ENCODE assay signal across 7 mouse cellular contexts in the genomic region with DNA sequence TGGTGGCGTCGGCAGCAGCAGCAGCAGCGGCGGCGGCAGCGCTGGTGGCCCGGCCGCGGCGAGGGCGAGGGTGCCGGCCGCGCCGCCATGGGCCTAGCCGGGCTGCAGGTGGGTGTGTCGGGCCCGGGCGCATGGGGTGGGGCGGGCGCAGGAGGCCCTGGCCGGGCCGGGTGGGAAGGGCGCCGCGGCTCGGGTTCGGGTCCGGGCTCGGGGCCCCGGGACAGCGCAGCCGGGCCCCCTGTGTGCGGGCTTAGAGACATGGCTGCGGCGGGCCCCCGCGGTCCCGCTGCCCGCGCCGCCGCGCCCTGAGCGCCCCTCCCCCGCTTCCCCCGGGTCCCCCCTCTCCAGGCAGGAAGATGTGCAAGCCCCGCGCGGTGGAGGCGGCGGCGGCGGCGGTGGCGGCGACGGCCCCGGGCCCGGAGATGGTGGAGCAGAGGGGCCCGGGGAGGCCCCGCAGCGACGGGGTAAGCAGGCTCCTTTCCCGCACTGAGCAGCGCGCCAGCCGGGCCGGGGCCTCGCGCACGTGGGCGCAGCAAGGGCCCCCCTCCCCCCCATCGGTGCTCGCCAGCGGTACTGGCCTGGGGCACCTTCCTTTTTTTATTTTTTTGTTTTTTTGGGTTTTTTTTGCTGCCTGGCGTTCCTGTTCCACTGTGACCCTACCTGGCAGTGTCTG. TPM values are rescaled to one million over a fixed set of nuclear protein-coding genes. Genes with fewer than 3 reads are reported as not detected.
DNase-seq lines count a peak whose midpoint lies in the region; ATAC-seq and TF ChIP-seq lines count a peak whose summit lies in the region.

No protein-coding gene starts in this region.

- 2% methylated on average over 35 of the region's 77 CpGs for WGBS in forebrain, embryonic 11.5 days
- 3% methylated on average over 15 of the region's 77 CpGs for WGBS in hindbrain, embryonic 15.5 days
- 2% methylated on average over 31 of the region's 77 CpGs for WGBS in liver, embryonic 12.5 days (ENCODE audit: insufficient replicate concordance)
- under 1% methylated on average over 58 of the region's 77 CpGs for WGBS in neural tube, embryonic 12.5 days

- 0 out of 2 replicates have a peak, but pooled peaks cover 2% of the 10 kb centered on the region for H3K9me3 ChIP-seq in G1E (replicated peaks)
- H3K9me3 ChIP-seq in forebrain, embryonic 11.5 days (ENCODE audit: control insufficient read depth, low read length): no peaks in the 10 kb centered on the region
- no peaks in the 10 kb centered on the region for H3K9me3 ChIP-seq in hindbrain, embryonic 15.5 days
- no peaks in the 10 kb centered on the region for H3K9me3 ChIP-seq in liver, embryonic 12.5 days (replicated peaks)
- no peaks in the 10 kb centered on the region for H3K9me3 ChIP-seq in neural tube, embryonic 12.5 days

- peak overlapping the region; percentile 79 for H3K4me3 ChIP-seq in G1E (ENCODE audit: low read depth, low read length)
- peak overlapping the region; percentile 96 for H3K4me3 ChIP-seq in forebrain, embryonic 11.5 days (ENCODE audit: low read depth, low read length)
- H3K4me3 ChIP-seq in hindbrain, embryonic 15.5 days: peak overlapping the region; percentile 92
- H3K4me3 ChIP-seq in liver, embryonic 12.5 days: peak overlapping the region; percentile 86
- peak overlapping the region; percentile 97 for H3K4me3 ChIP-seq in neural tube, embryonic 12.5 days

- peak; percentile 46 for DNase-seq in G1E (ENCODE audit: low spot score)
- peak; percentile 68 for DNase-seq in adrenal gland, postnatal 10 days
- peak; percentile 81 for DNase-seq in forebrain, embryonic 11.5 days (ENCODE audit: low spot score)
- peak; percentile 79 for DNase-seq in thymus, postnatal 4 days

- peak overlapping the region; percentile 93 for H3K4me2 ChIP-seq in forebrain, embryonic 11.5 days (ENCODE audit: low read depth, low read length, severe bottlenecking)
- peak overlapping the region; percentile 88 for H3K4me2 ChIP-seq in hindbrain, embryonic 15.5 days
- H3K4me2 ChIP-seq in liver, embryonic 12.5 days: peak overlapping the region; percentile 94
- peak overlapping the region; percentile 91 for H3K4me2 ChIP-seq in neural tube, embryonic 12.5 days (replicated peaks)

- TF ChIP-seq CTCF in G1E (IDR thresholded peaks at IDR 0.05; ENCODE audit: low read depth, low read length): no peak

- peaks cover 62% of the 10 kb centered on the region for H3K36me3 ChIP-seq in G1E (replicated peaks)
- H3K36me3 ChIP-seq in forebrain, embryonic 11.5 days (ENCODE audit: control insufficient read depth, insufficient read depth, low read length): peaks cover 5% of the 10 kb centered on the region; the same call in 1 of the 2 replicates
- peaks cover 33% of the 10 kb centered on the region for H3K36me3 ChIP-seq in hindbrain, embryonic 15.5 days
- peaks cover 61% of the 10 kb centered on the region for H3K36me3 ChIP-seq in liver, embryonic 12.5 days
- H3K36me3 ChIP-seq in neural tube, embryonic 12.5 days: peaks cover 35% of the 10 kb centered on the region

- no peaks in the 10 kb centered on the region for H3K27me3 ChIP-seq in G1E (ENCODE audit: insufficient read depth, low read length)
- H3K27me3 ChIP-seq in forebrain, embryonic 11.5 days (ENCODE audit: control insufficient read depth, insufficient read depth, low read length): no peaks in the 10 kb centered on the region
- no peaks in the 10 kb centered on the region for H3K27me3 ChIP-seq in hindbrain, embryonic 15.5 days
- no peaks in the 10 kb centered on the region for H3K27me3 ChIP-seq in liver, embryonic 12.5 days (replicated peaks)
- H3K27me3 ChIP-seq in neural tube, embryonic 12.5 days (replicated peaks): no peaks in the 10 kb centered on the region

- no peak for ATAC-seq in G1E (ENCODE audit: extremely low read depth, insufficient number of reproducible peaks, low FRiP score, poor library complexity, severe bottlenecking)
- ATAC-seq in forebrain, embryonic 11.5 days (replicated peaks; ENCODE audit: low FRiP score): peak; percentile 71
- ATAC-seq in hindbrain, embryonic 15.5 days (ENCODE audit: low FRiP score, low read depth): peak; percentile 57
- ATAC-seq in liver, embryonic 12.5 days: peak; percentile 71
- ATAC-seq in neural tube, embryonic 12.5 days (ENCODE audit: low FRiP score, low read depth): peak; percentile 43

- peak overlapping the region; percentile 70 for H3K27ac ChIP-seq in forebrain, embryonic 11.5 days (ENCODE audit: low read depth, low read length)
- peak overlapping the region; percentile 81 for H3K27ac ChIP-seq in hindbrain, embryonic 15.5 days (replicated peaks)
- peak overlapping the region; percentile 93 for H3K27ac ChIP-seq in liver, embryonic 12.5 days
- peak overlapping the region; percentile 50 for H3K27ac ChIP-seq in neural tube, embryonic 12.5 days

- H3K9ac ChIP-seq in forebrain, embryonic 11.5 days (ENCODE audit: low read length): peak overlapping the region; percentile 91
- H3K9ac ChIP-seq in hindbrain, embryonic 15.5 days: peak overlapping the region; percentile 96
- H3K9ac ChIP-seq in liver, embryonic 12.5 days: peak overlapping the region; percentile 91
- peak overlapping the region; percentile 95 for H3K9ac ChIP-seq in neural tube, embryonic 12.5 days

- peaks cover 71% of the 10 kb centered on the region for H3K4me1 ChIP-seq in G1E (ENCODE audit: insufficient read depth, low read depth, low read length)
- H3K4me1 ChIP-seq in forebrain, embryonic 11.5 days (replicated peaks; ENCODE audit: control insufficient read depth, insufficient read depth, low read length): peaks cover 19% of the 10 kb centered on the region
- H3K4me1 ChIP-seq in hindbrain, embryonic 15.5 days (replicated peaks): peaks cover 37% of the 10 kb centered on the region
- H3K4me1 ChIP-seq in liver, embryonic 12.5 days: peaks cover 90% of the 10 kb centered on the region
- peaks cover 33% of the 10 kb centered on the region for H3K4me1 ChIP-seq in neural tube, embryonic 12.5 days

RNA-seq across cellular contexts. Expression of a gene that starts 6.0 kb away (rescaled TPM):
- total RNA-seq in G1E (2014; fragmentation: Nextera tagmentation): 504 and 585 TPM in 2 replicates
- total RNA-seq in G1E (2017): 85.1 and 91.8 TPM in 2 replicates
- 293 and 320 TPM in 2 replicates for polyA plus RNA-seq in G1E (2012)
- 100 to 1,000 TPM; 105 to 109 TPM for total RNA-seq in adrenal gland, postnatal 10 days (2021)
- 120 and 133 TPM in 2 replicates for polyA plus RNA-seq in forebrain, embryonic 11.5 days (2014; fragmentation: Nextera tagmentation; extraction: Ambion mirVana)
- polyA plus RNA-seq in hindbrain, embryonic 15.5 days (2015; fragmentation: Nextera tagmentation; extraction: Ambion mirVana): 42.0 and 49.3 TPM in 2 replicates
- 85.3 and 95.9 TPM in 2 replicates for polyA plus RNA-seq in liver, embryonic 12.5 days (2016; fragmentation: Nextera tagmentation; extraction: Ambion mirVana)
- 67.2 and 81.3 TPM in 2 replicates for polyA plus RNA-seq in neural tube, embryonic 12.5 days (2016; fragmentation: Nextera tagmentation; extraction: Ambion mirVana)

RNA-seq across cellular contexts. Expression of a gene that starts 20.0 kb away (rescaled TPM):
- total RNA-seq in G1E (2014; fragmentation: Nextera tagmentation) (260 and 302 TPM in 2 replicates), G1E (2017) (181 and 221 TPM in 2 replicates)
- 23.1 and 29.5 TPM in 2 replicates for polyA plus RNA-seq in G1E (2012)
- total RNA-seq in adrenal gland, postnatal 10 days (2021): 10 to 100 TPM; 71.7 to 90.6 TPM
- 87.3 and 92.8 TPM in 2 replicates for polyA plus RNA-seq in forebrain, embryonic 11.5 days (2014; fragmentation: Nextera tagmentation; extraction: Ambion mirVana)
- 84.9 and 93.0 TPM in 2 replicates for polyA plus RNA-seq in hindbrain, embryonic 15.5 days (2015; fragmentation: Nextera tagmentation; extraction: Ambion mirVana)
- polyA plus RNA-seq in liver, embryonic 12.5 days (2016; fragmentation: Nextera tagmentation; extraction: Ambion mirVana): 60.1 and 65.7 TPM in 2 replicates
- 108 and 119 TPM in 2 replicates for polyA plus RNA-seq in neural tube, embryonic 12.5 days (2016; fragmentation: Nextera tagmentation; extraction: Ambion mirVana)

RNA-seq across cellular contexts. Expression of a gene that starts 32.4 kb away (rescaled TPM):
- total RNA-seq in G1E (2014; fragmentation: Nextera tagmentation) (7.8 and 10.5 TPM in 2 replicates), G1E (2017) (17.3 and 21.4 TPM in 2 replicates)
- polyA plus RNA-seq in G1E (2012): 28.3 and 30.3 TPM in 2 replicates
- total RNA-seq in adrenal gland, postnatal 10 days (2021): 10 to 100 TPM; 20.4 to 21.0 TPM
- polyA plus RNA-seq in forebrain, embryonic 11.5 days (2014; fragmentation: Nextera tagmentation; extraction: Ambion mirVana): 20.7 and 22.1 TPM in 2 replicates
- 28.8 and 29.1 TPM in 2 replicates for polyA plus RNA-seq in hindbrain, embryonic 15.5 days (2015; fragmentation: Nextera tagmentation; extraction: Ambion mirVana)
- 9.4 and 11.5 TPM in 2 replicates for polyA plus RNA-seq in liver, embryonic 12.5 days (2016; fragmentation: Nextera tagmentation; extraction: Ambion mirVana)
- polyA plus RNA-seq in neural tube, embryonic 12.5 days (2016; fragmentation: Nextera tagmentation; extraction: Ambion mirVana): 18.4 and 18.9 TPM in 2 replicates

RNA-seq across cellular contexts. Expression of a gene that starts 37.2 kb away (rescaled TPM):
- total RNA-seq in G1E (2014; fragmentation: Nextera tagmentation) (8.1 and 10.2 TPM in 2 replicates), G1E (2017) (9.8 and 10.1 TPM in 2 replicates)
- 24.4 and 26.6 TPM in 2 replicates for polyA plus RNA-seq in G1E (2012)
- total RNA-seq in adrenal gland, postnatal 10 days (2021): 10 to 100 TPM; 16.1 to 18.7 TPM
- 14.3 and 17.3 TPM in 2 replicates for polyA plus RNA-seq in forebrain, embryonic 11.5 days (2014; fragmentation: Nextera tagmentation; extraction: Ambion mirVana)
- 20.3 and 22.1 TPM in 2 replicates for polyA plus RNA-seq in hindbrain, embryonic 15.5 days (2015; fragmentation: Nextera tagmentation; extraction: Ambion mirVana)
- polyA plus RNA-seq in liver, embryonic 12.5 days (2016; fragmentation: Nextera tagmentation; extraction: Ambion mirVana): 17.8 and 18.3 TPM in 2 replicates
- 29.5 and 29.6 TPM in 2 replicates for polyA plus RNA-seq in neural tube, embryonic 12.5 days (2016; fragmentation: Nextera tagmentation; extraction: Ambion mirVana)
